Mouse (Mus musculus): ENCODE measurements around the gene Pigv. TPM values are rescaled to one million over a fixed set of nuclear protein-coding genes. Genes with fewer than 3 reads are reported as not detected.

Gene Pigv
- total RNA-seq, 2 experiments from 2014 or later = 10.8 to 11.3 TPM

DNA sequence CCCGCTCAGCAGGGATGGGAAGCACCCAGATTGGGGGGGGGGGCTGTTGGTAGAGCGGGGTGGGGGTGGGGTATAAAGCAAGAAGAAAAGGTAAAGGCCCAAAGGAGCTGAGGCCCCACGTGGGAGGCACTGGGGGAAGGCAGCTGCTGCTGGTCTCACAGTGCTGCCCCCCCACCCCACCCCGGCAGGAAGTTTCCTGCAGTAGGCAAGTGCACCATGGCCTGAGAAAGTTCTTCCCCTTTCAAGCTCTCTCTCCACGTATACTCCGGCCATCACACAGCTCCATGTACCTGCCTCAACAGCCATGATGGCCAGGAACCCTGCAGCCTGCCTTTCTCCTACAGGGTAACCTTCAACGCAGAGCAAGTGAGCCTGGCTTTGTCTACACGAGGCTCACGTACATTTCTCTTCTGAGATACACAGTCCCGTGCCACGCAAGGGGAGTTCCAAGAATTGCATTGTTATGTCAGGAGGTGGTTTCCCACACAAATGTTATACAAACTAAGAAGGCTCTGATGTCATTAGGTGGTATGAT lies 50.2 kb downstream of the Pigv start:
- DNase-seq = no peak
- intact Hi-C loops (cut with DNase I) = no loop called here

DNA sequence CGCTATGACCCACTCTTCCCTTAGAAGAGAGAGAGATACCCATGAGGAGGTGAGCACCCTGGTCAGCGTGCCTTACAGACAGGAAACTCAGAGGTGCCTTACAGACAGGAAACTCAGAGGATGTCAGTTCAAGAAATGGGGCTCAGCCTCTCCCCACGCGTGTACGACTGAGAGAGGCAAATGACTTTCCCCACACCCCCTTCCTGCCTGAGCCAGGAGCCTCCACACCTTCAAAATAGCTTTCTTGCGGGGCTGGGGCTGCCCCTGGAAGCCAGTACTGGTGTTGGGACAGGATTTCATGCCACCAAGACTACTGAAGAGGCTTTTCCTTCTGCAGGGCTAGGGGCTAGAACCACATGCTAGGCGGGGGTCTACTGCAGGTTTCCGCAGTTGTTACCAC lies 51.8 kb downstream of the Pigv start:
- no peak for DNase-seq
- intact Hi-C loops (cut with DNase I) = no loop called here

DNA sequence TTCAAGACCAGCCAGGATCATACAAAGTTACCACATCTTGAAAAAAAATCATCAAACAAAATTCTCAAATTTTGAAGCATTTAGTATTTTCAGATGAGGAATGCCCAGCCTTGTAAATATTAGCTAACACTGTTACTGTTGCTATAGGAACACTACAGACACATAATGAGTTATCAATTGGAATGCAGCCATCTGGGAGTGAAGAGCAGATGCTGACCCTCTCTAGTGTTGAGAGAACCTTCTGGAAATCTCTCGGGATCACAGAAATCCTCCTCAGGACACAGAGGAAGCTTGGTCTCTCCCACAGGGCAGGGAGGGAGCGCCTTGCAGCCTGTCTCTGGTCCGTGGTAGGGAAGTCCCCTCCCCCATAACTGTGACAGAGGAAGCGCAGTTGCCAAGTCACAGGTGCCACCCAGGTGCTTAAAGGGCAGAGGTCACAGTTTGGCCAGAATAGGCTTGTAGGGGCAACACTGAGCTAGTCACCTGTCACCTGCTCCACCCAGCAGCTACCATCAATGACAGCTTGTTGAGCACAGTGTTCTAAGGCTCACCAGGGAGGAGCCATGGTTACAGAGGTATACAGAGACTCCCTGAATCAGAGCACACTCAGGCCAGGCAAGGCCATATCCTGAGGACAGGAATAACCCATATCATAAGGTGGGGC lies 52.8 kb downstream of the Pigv start:
- intact Hi-C loops (cut with DNase I) = no loop called here
- DNase-seq = no peak

DNA sequence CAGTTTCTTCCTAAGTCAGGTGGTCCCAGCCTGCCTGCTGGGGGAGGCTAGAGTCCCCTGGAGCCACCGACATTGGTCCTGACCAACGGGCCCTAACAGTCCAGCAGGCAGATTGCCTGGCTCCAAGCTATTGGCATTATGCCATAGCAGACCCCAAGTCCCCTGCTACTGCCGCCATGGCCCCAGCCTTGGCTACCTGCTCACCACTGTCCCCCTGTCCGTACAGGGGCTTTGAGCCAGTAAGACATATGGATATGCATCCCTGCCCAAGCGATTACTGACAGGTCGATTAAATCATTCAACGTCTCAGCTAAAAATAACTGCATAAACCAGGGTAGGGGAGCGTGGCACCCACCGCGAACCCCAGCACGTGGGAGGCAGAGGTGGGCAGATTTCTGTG lies 54.5 kb downstream of the Pigv start:
- intact Hi-C loops (cut with DNase I) = no loop called here
- no peak for DNase-seq

DNA sequence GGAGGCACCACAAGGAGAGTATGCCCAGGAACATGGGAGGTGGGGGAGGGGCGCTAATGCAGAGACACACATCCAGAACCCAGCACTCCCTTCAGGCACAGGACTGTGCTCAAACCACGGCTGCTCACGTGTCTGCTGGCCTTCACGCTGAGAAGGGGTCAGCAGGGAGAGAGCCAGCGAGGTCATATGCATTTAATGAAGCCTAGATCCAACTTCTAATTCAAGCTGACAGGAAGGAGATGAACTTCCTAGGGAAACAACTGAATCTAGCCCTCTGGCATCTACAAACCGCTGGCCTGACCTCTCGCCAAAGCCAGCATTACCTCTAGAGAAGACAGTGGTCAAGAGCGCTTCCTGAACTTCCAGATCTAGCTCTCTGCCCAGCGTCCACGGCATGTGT lies 57.0 kb downstream of the Pigv start:
- no peak for DNase-seq
- intact Hi-C loops (cut with DNase I) = loop anchor here (2.0 kb wide), 1 partner anchor 15 kb away; no protein-coding TSS in a partner anchor

DNA sequence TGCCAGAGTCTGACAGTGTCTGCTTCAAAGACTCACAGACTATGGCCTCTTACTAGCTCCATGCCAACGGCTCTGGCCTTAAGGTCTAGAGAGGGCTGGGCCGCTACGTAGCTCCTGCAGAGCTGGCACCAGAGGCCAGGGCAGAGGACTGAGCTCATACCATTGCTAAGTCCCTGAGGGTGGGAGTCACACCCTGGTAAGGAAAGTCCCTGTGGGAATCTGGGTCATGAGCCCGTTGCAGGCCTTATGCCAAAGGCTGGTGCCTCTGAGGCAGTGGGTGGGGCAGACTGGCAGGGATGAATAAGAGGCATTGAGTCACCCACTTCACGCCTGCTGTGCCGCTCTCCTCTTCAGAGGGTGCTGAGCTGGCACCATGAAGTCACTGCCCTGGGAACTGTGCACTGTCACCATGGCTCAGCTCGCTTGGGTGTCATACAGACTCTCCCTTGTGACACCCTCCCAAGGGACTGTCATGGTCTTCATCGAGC lies 58.1 kb downstream of the Pigv start:
- intact Hi-C loops (cut with DNase I) = loop anchor here (2.0 to 5.0 kb wide), 2 partner anchors 16 to 38 kb away; partner anchors contain the start of gene Zdhhc18
- DNase-seq = peak in 1 of 2 experiments; percentile 20

DNA sequence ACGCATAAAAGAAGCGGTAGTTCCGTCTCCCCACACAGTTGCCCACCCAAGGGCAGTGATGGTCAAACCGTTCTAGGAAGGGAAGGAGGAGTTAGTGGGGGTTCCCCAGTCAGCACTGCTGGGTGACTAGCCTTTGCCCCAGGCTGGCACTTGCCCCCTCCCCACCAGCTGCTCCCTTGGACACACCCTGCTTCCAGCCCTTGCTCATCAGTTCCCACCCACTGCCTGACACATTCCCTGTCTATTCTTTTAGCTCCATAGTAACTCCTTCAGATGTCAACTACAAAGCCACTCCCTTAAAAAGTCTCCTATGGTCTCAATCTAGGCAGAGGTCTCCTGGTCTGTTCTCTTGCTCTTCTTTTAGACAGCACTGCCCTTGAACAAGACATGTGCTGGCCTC lies 58.6 kb downstream of the Pigv start:
- intact Hi-C loops (cut with DNase I) = loop anchor here (2.0 to 5.0 kb wide), 2 partner anchors 17 to 38 kb away; partner anchors contain the start of gene Zdhhc18
- DNase-seq = no peak

DNA sequence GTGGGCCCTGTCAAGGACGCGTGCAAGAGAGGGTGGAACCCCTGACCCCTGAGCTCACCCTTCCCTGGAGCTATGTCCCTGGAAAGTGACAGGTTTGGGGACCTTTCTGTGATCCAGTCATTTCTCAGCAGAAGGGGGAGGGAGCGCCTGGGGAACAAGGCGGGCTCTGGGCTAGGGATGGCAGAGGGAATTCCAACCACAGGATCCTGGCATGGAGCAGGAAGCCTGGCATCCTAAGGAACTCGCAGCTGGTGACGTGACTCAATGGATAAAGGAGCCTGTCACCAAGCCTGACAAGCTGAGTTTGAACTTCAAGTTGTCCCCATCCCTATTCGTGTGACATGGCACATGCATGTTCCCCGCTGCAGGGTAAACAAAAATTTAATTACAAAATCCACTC lies 59.4 kb downstream of the Pigv start:
- intact Hi-C loops (cut with DNase I) = loop anchor here (5.0 kb wide), 1 partner anchor 39 kb away; the partner anchor contains the start of gene Zdhhc18
- DNase-seq = no peak

DNA sequence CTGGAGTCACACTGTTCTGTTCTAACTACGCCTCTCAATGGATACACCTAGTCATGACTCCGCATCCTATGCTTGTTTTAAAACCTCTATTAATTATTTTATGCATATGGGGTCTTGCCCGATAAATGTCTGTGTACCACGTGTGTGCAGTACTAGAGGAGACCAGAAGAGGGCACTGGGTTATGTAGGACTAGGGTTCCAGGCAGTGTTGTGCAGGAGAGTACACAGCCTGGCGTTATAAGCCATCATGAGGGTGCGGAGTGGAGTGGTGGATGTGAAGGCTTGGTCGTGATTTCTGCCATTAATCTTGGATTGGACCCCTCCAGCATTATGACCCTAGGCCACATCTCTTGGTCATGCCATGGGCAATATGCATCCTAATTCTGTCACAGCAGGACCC lies 60.0 kb downstream of the Pigv start:
- intact Hi-C loops (cut with DNase I) = loop anchor here (5.0 kb wide), 1 partner anchor 40 kb away; the partner anchor contains the start of gene Zdhhc18
- no peak for DNase-seq

DNA sequence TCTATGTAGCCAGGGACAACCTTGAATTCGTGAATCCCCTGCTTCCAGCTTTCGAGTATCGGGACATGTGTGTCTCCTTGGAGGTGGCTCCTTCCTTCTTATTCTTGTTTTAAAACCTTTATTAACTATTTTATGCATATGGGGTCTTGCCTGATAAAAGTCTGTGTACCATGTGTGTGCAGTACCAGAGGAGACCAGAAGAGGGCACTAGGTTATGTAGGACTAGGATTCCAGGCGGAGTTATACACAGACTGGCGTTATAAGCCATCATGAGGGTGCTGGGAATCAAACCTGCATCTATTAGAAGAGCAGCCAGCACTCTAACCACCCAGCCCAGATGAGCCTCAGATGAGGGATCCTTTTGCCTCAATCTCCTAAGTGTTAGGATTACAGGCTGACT lies 60.6 kb downstream of the Pigv start:
- DNase-seq = no peak
- intact Hi-C loops (cut with DNase I) = loop anchor here (5.0 kb wide), 1 partner anchor 40 kb away; the partner anchor contains the start of gene Zdhhc18

Small RNA genes lying within 50 kb of the gene (microRNA-seq; reads per million reads assigned to microRNA genes)
- 0 to 0.72 reads per million in 2 experiments for gene Mir7227 (ENCODE audit: borderline number of aligned reads in 2 of 2)

Other genes with a start within 250 kb of the Pigv start
- 1 to 10 TPM; 2.1 to 2.2 TPM for gene Tent5b, start 192.5 kb downstream of the Pigv start, total RNA-seq (2021)
- 1 to 10 TPM; 1.7 to 2.0 TPM for gene Trnp1, start 174.1 kb downstream of the Pigv start, total RNA-seq (2021)
- not detected for gene Kdf1, start 153.7 kb downstream of the Pigv start, total RNA-seq (2021)
- gene Nudc, start 126.7 kb downstream of the Pigv start, total RNA-seq (2021) = 10 to 100 TPM; 68.6 to 76.2 TPM
- 10 to 100 TPM; 14.2 to 15.3 TPM for gene Nr0b2, start 119.3 kb downstream of the Pigv start, total RNA-seq (2021)
- gene Gpatch3, start 97.9 kb downstream of the Pigv start, total RNA-seq (2021) = 1 to 10 TPM; 3.3 to 5.5 TPM
- 1 to 10 TPM; 7.0 TPM for gene Gpn2, start 88.3 kb downstream of the Pigv start, total RNA-seq (2021)
- gene Sfn, start 70.5 kb downstream of the Pigv start, total RNA-seq (2021) = 1 to 10 TPM; 1.1 to 1.5 TPM
- gene Zdhhc18, start 22.5 kb downstream of the Pigv start, total RNA-seq (2021) = 10 to 100 TPM; 17.2 to 17.3 TPM
- gene Arid1a, start 84.1 kb upstream of the Pigv start, total RNA-seq (2021) = 10 to 100 TPM; 37.7 to 42.1 TPM
- gene Rps6ka1, start 215.2 kb upstream of the Pigv start, total RNA-seq (2021) = 1 to 10 TPM; 5.1 to 6.4 TPM